Mouse (Mus musculus) small intestine, adult 2 months (tissue): ENCODE measurements at regions not wholly inside any gene's neighbourhood (a gene's known extent, or its start where the extent isn't known, plus 50 kb on each side); places are given as distances from the start of the nearest gene placed in this dataset.
A peak's percentile ranks its signal among the peaks of the same experiment; 100 is the strongest.

ENCODE experiments used
- CTCF ChIP-seq: fragments of 200-500 bp; IDR thresholded peaks from 2 replicates; pipeline ENCODE4 v1.5.1; 2012; ENCODE audit warnings: low read depth, mild to moderate bottlenecking, control low read depth, inconsistent platforms, low read length, moderate library complexity, mixed read lengths; ENCODE audit not compliant: insufficient replicate concordance, insufficient read length; ENCODE audit errors: extremely low read depth
- POLR2A ChIP-seq: fragments of 200-500 bp; IDR thresholded peaks from 2 replicates; pipeline ENCODE4 v1.6.1; 2012; ENCODE audit warnings: low read depth, mild to moderate bottlenecking, control low read depth, inconsistent platforms, low read length, moderate library complexity

DNA sequence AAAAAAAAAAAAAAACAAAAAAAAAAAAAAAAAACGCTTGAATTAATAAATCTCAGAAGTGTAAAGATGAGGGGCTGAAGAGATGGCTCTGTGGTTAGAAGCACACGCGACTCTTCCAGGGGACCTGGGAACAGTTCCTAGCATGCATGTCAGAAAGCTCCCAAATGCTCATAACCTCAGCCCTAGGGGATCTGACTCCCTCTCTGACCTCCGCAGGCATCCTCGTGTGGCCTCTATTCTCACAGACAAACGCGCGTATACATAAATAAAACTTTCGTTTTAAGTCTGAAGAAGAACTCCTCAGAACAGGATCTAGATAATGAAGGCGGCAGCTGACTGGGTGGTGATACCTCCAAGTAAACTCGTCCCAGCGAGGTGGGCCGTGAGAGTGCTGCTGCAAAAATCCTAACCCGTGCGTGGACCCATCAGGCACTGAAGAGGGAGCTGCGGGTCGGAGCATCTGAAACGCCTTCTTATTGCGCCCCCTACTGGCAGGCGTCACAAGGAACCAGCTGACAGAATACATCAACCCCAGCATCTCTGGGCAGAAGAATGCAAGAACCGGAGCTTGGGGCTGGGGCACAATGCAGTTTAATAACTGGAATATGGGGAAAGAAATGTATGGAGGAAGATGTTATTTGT lies 266.2 kb downstream of the Pdcd6ip start:
- peak; percentile 67 for TF ChIP-seq CTCF
- no peak for TF ChIP-seq POLR2A
